Mouse (Mus musculus) olfactory bulb, adult 2 months (tissue): ENCODE data around the gene Kpnb1.

Experiments
- CTCF ChIP-seq: fragments of 200-500 bp; IDR thresholded peaks from 2 replicates; pipeline ENCODE4 v1.5.1; 2012; ENCODE audit warnings: low read depth, mild to moderate bottlenecking, low read length, moderate library complexity; ENCODE audit not compliant: insufficient read depth
- POLR2A ChIP-seq: fragments of 200-500 bp; IDR thresholded peaks from 2 replicates; pipeline ENCODE4 v1.6.1; 2012; ENCODE audit warnings: mild to moderate bottlenecking, low read depth, low read length, moderate library complexity; ENCODE audit not compliant: insufficient read depth

- TF ChIP-seq CTCF (no peak), POLR2A (no peak)
Measured at GRCm38 (mm10) chr11:97139256-97139655, 48.4 kb downstream of the Kpnb1 start.
